Mouse (Mus musculus) liver, embryonic 14.5 days (tissue): ENCODE measurements around the gene Smc1b.

Experiments used
- CTCF ChIP-seq: IDR thresholded peaks from 2 replicates; pipeline ENCODE4 v1.5.1; 2016; ENCODE audit warnings: antibody characterized with exemption, low read depth, control low read depth
- EP300 ChIP-seq: IDR thresholded peaks from 2 replicates; pipeline ENCODE4 v1.6.1; 2016; ENCODE audit warnings: antibody characterized with exemption, low read depth

DNA sequence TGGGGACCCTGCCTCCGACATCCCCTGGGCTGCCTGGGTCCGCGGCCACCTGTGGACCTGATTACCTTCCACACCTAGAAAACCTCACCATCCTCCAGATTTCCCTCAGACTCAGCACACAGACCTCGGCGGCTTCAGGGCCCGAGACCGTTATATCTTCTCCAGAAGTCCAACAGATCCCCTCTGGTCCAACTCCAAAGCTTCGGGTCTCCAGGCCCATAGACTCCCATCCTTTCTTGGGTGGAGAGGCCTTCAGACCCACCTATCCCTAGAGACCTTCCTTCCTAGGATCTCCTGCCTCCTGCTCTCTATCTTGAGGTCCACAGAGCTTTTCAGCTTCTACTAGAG lies 94.4 kb downstream of the Smc1b start:
- TF ChIP-seq CTCF, result no peak
- no peak for TF ChIP-seq EP300
